Mouse (Mus musculus): ENCODE measurements around the gene Cox5b.

Gene Cox5b

DNA sequence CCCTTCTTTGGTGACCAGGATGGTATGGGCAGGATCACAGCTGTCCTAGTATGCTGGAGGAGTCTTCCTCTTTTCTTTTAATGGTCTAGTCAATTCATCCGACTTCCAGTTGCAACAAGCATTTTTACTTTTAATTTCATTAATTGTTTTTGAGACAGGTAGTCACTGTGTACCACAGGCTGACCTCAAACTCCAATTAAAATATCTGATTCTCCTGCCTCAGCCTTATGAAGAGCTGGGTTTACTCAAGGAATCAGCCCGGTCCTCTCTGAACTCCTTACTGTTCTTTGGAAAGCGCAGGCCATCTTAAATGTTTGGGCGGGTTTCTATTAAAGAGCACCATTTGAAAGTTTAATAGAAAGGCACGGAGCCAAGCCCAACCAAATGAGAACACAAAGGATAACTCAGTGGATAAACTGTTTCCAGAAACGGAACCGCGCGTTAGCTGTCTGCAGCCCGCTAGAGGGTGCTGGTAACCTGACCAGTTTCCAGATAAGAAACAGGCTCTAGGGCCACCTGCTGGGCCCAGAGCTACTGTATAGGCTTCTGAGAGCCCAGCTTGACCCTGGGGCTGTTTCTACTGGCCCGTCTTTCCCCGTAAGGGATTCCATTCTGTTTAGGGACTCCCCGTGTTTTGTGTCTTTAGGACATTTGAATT is 7.3 kb upstream of the Cox5b start:
- DNase-seq (ENCODE audit: low spot score): peak; percentile 92

DNA sequence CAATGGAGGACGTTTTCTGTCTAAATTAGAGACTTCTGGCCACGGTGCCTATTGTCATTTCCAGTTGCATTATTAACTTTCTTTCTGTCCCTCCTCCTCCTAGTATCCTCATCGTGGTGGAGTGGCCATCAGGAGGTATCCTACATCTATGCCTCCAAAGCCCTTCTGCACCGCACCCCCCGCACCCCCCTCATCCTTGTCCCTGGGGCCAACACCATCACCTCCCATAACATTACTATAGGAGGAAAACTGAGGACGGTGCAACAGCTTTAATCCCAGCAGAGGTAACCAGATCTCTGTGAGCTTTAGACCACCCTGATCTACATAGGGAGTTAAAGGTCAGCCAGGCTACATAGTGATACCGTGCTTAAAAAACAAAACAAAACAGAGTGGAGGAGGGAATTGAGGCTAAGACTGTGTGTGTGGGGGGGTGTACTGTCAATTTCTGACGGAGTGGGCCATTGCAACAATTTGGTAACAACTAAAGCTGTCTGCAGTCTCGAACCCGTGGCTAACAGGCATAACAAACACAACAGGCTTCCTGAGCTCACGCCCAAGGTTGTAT is 496 bp upstream of the Cox5b start:
- no peak for DNase-seq (ENCODE audit: low spot score)

DNA sequence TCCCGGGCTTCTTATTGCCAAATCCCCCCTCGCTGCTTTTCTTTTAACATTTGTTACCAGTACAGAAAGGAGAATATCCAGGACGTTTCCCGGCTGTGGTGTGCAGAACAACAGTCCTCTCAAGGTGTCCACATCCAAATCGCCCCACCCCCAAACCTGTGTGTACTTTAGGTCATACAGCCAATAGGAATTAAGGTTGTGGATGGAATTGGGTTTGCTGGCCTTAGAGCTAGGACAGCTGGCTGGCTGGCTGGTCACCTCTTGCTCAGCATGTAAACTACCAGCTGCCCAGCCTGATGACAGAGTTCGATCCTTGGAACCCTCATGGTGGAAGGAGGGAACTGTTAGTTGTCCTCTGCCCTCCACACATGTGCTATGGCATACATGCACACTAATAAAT is 3.6 kb downstream of the Cox5b start:
- DNase-seq (ENCODE audit: low spot score): no peak

DNA sequence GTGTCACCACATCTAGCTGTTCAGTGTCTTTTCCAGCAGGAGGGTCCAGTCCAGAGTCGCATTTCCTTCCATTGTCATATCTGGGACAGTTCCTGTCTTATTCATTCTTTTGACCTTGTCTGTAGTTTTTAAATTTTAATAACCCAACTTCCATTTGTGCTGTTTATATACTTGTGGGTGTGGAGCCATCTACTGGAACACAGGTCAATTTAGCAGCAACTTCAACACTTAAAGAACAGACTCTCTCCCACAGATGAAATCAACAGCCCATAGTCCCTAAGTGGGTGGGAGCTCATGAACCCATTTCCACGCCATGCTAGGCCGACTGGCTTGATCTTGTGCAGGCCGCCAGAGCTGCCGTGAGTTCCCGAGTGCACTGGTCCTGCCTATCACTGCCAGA is 5.2 kb downstream of the Cox5b start:
- no peak for DNase-seq (ENCODE audit: low spot score)

DNA sequence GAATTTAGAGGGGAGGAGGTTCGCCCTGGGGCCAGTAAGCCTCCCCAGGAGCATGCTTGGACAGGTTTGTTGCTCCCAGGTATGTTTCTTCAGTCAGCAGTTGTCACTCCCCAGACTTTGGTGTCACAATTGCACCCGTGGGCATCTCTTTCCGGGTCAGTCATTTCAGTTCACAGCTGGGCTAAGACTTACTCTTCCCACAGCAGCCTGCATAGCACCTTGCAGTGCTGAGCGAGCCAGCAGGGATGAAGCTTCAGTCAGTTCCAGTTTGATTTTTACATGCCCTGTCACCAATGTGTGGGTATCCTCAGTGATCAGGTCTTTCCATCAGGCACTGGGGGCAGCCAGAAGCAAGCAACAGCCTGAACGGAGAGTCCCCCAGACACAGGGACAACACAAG is 5.8 kb downstream of the Cox5b start:
- no peak for DNase-seq (ENCODE audit: low spot score)

DNA sequence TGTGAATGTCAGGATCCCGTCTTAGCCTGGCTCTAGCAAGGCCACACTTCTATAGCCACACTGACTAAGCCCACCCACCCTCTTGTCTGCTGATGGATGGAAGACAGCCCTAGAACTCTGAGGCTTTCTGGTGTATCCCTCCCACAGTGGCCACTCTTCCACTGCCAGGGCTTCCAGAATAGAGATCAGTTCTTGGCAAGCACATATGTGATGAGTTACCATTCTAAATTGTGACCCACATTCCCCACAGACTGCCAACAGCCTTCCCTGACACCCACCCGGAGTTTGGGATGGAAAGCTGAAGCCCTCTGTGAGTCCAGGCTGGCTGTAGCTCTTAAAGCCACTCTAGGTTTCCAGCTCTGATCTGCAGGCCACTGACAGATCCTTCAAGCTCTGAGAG is 15.9 kb downstream of the Cox5b start:
- no peak for DNase-seq (ENCODE audit: low spot score)

DNA sequence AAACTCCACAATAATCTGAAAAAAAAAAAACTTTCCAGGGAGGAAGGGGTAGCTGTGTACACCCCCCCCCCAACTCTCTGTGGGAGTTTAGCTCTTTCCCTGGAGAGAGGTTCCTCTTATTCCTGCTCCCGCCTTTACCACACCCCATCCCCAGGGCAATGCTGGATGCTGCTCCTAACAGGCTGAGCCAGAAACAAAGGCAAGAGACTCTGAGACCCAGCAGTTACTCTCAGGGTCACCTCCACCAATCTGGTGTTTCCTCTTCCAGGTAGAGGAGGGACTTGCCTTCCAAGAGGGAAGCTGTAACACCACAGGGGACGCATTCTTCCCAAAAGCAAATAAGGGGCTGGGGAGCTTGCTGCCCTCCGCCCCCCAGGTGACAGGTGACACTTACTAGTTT is 16.5 kb downstream of the Cox5b start:
- DNase-seq (ENCODE audit: low spot score): no peak

DNA sequence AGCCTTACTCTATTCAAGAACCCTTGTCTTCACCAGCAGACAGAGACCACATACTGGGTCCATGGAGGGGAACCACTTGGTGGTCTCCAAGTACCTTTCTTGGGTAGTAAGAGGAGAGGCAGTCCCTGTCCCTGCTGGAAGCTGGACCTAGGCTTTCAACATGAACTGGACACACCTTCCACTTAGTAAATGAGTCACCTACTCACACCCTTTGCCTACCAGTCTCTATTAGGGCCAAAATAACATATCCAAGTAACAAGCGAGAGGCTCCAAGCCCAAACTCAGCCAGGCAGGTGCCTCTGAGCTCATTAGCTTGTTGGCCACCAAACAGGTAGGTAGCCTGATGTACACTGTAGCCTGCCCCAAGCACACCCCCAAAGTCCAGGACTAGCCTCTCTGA is 17.4 kb downstream of the Cox5b start:
- DNase-seq (ENCODE audit: low spot score): no peak

DNA sequence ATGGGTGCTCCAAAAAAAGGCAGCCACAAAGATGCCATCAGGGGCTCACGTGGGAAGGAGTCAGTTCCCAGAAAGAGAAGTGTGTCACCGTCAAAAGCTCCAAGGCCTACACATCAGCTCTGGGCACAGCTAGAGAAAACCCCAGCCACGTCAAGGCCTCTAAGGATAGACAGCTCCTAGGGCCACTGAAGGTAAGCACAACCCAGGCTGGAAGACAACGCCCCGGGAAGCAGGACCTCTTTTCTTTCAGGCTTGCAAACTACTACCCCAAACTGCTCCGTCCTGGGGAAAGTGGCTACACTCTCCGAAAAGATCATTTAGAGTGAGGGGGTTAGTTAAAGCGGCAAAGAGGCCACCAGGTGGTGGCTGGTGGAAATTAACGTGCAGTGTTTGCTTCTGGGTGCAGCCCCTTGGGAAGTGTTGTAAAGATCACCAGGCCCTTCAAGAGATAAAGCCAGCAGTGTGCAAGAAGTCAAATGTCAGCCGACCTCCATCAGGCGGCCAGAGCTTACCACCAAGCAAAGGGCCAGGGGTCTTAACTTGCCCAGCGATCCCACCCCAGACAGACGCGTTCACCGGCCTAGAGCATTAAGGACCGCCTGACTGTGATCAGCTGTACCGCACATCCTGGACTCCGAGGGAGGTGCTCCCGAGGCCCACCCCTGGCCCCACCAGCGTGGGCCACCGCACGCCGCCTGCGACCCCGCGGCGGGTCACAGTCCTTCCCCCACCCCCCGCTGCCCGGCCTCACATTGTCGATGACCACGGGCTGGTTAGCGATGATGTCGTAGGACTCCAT is 18.0 kb downstream of the Cox5b start:
- peak; percentile 62 for DNase-seq (ENCODE audit: low spot score)

DNA sequence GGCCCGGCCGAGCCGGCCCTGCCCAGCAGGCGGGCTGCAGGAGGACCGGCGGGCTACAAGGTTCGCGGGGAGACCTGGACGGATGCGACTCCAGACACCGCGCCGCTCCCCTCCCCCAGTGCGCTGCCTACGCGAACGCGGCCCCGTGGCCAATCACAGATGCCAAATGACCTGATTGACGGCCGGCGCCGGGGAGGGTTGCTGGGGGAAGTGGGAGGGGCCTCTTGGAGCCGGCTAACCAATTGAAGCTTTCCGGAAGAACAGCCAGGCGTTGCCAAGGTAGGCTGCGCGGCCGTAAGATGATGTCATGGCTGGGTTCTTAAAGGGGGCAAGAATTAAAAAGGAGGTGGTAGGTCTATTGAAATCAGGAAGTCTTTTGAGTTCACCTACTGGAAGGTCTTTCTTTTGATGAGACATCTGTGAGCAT is 18.6 kb downstream of the Cox5b start, which contains the start of gene 4933424G06Rik:
Gene 4933424G06Rik (plus strand): TSS at position 296 of the 427 bp plus-strand sequence.
- peak; percentile 99 for DNase-seq (ENCODE audit: low spot score)

DNA sequence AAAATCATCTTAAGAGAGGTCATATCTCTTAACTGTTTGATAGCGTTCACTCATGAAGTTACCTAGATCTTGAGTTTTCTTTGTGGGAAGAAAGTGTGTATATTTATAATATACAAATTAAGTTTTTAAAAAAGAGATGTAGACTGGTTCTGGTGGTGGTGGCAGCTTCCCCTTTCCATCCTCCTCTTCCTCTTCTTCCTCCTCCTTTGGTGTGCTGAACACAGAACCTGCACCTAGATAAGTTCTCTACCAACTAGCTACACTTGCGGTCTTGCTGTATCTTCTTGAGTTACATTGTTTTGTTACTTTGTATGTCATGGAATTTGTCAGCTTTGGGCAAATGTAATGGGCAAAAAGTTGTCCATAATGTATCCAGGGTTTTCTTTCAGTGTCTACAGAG is 19.9 kb downstream of the Cox5b start:
- DNase-seq (ENCODE audit: low spot score): no peak

DNA sequence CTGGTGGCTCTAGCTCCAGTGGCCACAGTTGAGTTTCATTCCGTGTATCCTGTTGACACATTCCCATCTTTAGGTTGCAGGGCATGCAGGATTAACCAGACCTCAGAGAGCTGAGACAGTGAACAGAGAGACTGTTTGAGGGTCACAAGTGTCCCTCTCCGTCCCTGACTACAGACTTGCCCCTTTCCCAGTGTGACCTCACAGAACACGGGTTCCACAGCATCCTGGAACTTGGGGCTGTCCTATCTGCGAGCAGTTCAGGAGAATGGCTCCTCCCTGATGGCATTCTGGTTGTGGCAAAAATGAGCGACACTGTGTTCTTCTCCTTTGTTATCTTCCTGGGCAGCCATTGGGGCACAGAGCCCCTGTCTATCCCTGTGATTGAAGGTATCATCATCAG is 23.1 kb downstream of the Cox5b start, which contains the start of gene Actr1b:
Gene Actr1b (minus strand): TSS at position 112 of the 400 bp plus-strand sequence.
- no peak for DNase-seq (ENCODE audit: low spot score)

DNA sequence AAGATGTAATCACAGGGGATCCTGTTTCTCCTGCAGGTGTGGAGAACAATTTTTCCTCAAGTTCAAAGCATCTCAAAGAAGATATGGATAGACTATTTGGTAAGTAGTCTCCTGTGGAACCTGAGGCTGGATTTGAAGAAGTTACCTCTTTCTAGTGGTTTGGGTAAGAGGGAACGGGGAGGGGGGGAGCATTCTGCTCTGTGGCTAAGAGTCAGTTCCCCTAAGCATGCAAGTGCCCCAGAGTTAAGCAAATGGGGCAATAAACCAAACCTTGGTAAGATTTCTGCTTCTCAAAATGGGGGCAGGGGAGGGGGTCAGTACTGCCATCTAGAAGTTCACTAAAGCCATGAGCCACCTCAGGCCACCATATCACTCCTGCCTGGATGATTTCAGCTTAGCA is 27.5 kb downstream of the Cox5b start:
- no peak for DNase-seq (ENCODE audit: low spot score)

DNA sequence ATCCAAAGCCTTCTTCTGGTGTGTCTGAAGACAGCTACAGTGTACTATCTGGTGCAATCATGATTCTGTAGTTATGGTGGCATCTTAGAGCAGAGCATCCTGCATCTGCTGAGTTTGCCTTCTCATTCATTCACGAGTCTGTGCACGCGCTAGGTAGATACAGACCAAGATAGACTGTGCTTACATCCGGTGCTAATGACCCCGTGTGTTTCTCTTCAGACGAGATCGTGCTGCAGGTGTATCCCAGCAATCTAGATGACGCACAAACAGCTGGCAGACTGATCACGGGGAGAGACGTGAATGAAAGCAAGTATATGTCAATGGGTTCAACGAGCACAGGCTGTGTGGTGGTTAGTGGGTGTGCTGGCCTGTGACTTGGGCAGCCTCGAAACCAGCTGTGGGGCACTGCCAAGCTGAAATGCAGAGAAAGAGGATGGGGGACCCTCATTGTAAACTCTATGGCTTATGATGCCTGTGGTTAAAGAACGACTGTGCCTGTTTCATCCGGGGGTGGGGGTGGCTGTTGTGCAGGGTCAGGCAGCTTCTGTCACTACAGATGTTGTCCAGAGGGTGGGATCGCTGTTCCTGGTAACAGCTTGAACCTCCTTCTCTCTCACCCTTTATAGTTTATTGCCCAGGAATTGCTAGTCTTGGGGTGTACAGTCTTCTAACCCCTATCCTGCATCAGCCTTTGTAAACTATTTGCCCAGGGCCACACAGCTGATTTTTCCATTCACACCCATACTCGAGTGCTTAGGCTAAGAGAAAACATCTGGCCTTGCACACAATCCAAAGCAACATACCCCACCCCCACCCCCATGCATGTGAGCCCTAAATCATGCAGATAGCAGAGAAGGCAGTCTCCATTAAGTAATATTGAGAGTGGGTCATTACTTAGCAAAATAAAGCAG is 32.2 kb downstream of the Cox5b start:
- DNase-seq (ENCODE audit: low spot score): peak; percentile 48

DNA sequence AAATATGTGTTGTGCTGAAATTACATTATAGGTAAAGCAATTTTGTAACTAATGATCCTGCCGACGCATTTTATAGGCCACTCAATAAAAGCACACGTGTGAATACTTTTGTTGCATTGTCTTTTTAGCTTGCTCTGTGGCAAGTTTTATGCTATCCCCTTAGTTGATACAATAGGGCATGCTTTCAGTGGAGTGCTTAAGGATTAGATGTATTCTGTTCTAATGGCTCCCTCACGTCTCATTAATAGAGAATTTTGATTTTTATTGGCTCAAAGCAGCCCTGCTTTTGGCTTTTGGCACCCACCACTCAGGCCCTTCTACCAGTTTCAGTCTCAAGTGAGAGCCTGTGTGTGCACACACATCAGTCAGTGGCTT is 32.8 kb downstream of the Cox5b start:
- DNase-seq (ENCODE audit: low spot score): no peak

DNA sequence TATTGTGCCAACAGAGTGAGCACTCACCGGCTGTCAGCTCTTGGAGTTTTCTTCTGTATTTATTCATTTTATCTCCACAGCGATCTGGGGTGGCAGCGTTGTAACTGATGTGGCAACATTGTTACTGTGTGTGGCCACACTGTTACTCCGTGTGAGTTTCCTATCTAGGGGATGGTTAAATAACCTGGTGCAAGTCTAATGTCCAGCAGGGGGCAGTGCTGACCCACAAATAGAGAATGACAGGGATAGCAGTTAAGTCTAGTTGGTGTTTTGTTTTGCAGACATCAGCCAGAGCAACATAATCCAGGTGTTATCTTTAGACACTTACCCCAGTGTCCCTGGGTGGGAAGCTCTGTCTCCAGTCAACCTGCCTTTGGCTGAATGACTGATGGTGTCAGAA is 46.1 kb downstream of the Cox5b start:
- DNase-seq (ENCODE audit: low spot score): peak; percentile 94

DNA sequence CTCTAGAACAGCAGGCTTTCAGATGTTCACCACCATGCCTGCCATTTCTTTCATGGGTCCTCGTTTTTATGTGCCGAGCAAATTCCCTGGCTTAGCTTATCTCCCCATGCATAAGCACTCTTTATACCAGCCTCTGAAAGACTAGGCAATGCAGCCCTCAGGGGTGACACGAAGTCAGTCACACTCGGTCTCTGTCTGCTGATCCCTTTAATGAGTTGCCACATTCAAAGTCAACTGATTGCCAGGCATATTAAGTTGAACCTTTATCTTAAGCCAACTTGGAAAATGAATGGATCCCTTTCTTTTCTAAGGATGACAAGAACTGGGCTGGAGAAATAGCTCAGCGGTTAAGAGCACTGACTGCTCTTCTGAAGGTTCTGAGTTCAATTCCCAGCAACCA is 48.0 kb downstream of the Cox5b start:
- no peak for DNase-seq (ENCODE audit: low spot score)

DNA sequence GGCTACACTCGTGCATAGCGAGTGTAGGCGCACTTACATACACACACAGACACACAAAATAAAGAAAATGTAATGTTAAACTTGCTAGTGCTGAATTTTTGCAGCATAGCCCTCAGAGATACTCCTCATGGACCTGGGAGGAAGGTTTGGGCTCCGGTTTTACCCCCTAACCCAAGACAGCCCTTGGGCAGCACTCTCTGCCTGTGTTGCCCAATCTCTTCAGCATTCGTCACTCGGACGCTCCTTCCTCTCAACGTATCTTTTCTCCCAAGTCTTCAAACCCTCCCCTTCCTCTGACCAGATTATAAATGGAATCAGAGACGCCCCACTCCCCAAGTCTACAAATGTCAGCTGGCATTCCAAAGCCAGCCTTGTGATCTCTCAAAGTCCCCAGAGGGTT is 51.8 kb downstream of the Cox5b start:
- no peak for DNase-seq (ENCODE audit: low spot score)
